Mouse (Mus musculus): ENCODE measurements around the gene Vgll4. TPM values are rescaled to one million over a fixed set of nuclear protein-coding genes. Genes with fewer than 3 reads are reported as not detected.
A peak's percentile ranks its signal among the peaks of the same experiment; 100 is the strongest.

The Vgll4 gene
- total and polyA plus RNA-seq, 3 experiments: 22.3 to 24.7 (median 23.5) TPM

GRCm38 (mm10) chr6:114840012-114840411 lies 129.8 kb downstream of the Vgll4 start:
- Histone ChIP-seq H3K36me3 (ENCODE audit: control insufficient read depth, insufficient read depth, low read length) (peaks cover 2% of the 10 kb centered on the region; the same call in 1 of the 2 replicates), H3K9ac (ENCODE audit: low read depth, low read length) (no peak overlapping the region), H3K4me3 (no peak overlapping the region), H3K4me1 (ENCODE audit: control insufficient read depth, insufficient read depth, low read length) (peaks cover 28% of the 10 kb centered on the region), H3K27ac (peak overlapping the region; percentile 66), H3K27me3 (ENCODE audit: control insufficient read depth, insufficient read depth, low read length) (no peaks in the 10 kb centered on the region), H3K79me2 (replicated peaks; ENCODE audit: control insufficient read depth, insufficient read depth, low read length) (no peaks in the 10 kb centered on the region)
- TF ChIP-seq POLR2A (IDR thresholded peaks at IDR 0.05; ENCODE audit: insufficient read depth, low read depth, low read length): no peak
- 0 out of 2 replicates have a peak, but pooled peaks have one; percentile 43 for TF ChIP-seq EP300 (IDR thresholded peaks at IDR 0.05; ENCODE audit: insufficient read depth, low read depth, low read length)
- peak; percentile 42 to 43 for DNase-seq
- intact Hi-C loops (cut with DNase I): no loop called here
- WGBS: 52% methylated on average over 7 of the region's 7 CpGs

DNA sequence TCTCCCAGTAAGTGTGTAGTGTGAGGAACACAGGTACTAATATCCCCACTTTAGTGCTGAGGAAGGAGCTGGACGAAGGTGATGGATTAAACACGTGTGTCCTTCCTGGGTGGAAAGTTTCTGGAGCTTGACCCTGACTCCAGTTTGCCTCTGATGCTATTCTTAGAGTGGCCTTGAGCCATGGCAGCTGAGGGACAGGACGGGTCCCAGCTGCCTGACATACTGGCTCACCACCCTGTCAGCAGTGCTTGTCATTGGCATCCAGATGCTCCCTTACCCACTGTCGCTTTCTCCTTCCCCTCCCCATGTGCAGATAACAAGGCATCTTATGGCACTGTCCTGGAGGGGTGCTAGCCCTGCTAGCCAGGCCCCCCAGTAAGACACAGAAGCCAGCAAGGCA lies 130.9 kb downstream of the Vgll4 start:
- H3K79me2 ChIP-seq (replicated peaks; ENCODE audit: control insufficient read depth, insufficient read depth, low read length): no peaks in the 10 kb centered on the region
- no peak overlapping the region for H3K9ac ChIP-seq (ENCODE audit: low read depth, low read length)
- H3K36me3 ChIP-seq (ENCODE audit: control insufficient read depth, insufficient read depth, low read length): peaks cover 2% of the 10 kb centered on the region; the same call in 1 of the 2 replicates
- WGBS: 29% methylated on average over 4 of the region's 4 CpGs
- H3K4me3 ChIP-seq: no peak overlapping the region
- no peaks in the 10 kb centered on the region for H3K27me3 ChIP-seq (ENCODE audit: control insufficient read depth, insufficient read depth, low read length)
- intact Hi-C loops (cut with DNase I): no loop called here
- TF ChIP-seq EP300 (IDR thresholded peaks at IDR 0.05; ENCODE audit: insufficient read depth, low read depth, low read length) (peak; percentile 86; the same call in 1 of the 2 replicates), POLR2A (IDR thresholded peaks at IDR 0.05; ENCODE audit: insufficient read depth, low read depth, low read length) (no peak), CTCF (IDR thresholded peaks at IDR 0.05) (no peak)
- H3K27ac ChIP-seq: peak overlapping the region; percentile 66
- DNase-seq: peak in 1 of 2 experiments; percentile 58
- peaks cover 28% of the 10 kb centered on the region for H3K4me1 ChIP-seq (ENCODE audit: control insufficient read depth, insufficient read depth, low read length)

DNA sequence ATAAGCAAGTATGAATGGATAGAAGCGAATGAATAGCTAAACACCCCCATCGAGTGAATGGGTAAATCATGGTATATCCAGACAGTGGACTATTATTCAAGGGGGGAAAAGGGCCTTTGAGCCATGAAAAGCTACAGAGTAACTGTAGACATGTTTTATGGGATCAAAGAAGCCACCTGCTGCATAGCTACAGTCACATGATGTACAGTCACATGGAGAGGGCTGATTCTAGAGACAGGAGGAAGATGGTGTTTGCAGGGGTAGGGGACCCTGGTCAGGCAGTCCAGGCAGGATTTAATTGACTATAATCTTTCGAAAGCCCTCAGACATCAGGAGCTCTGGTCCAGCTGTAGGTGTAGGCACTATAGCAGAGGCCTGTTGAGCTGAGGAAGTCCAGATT lies 133.4 kb downstream of the Vgll4 start:
- intact Hi-C loops (cut with DNase I): no loop called here
- no peak overlapping the region for H3K4me3 ChIP-seq
- H3K79me2 ChIP-seq (replicated peaks; ENCODE audit: control insufficient read depth, insufficient read depth, low read length): no peaks in the 10 kb centered on the region
- peaks cover 26% of the 10 kb centered on the region for H3K4me1 ChIP-seq (ENCODE audit: control insufficient read depth, insufficient read depth, low read length)
- no peak overlapping the region for H3K27ac ChIP-seq
- peaks cover 2% of the 10 kb centered on the region; the same call in 1 of the 2 replicates for H3K36me3 ChIP-seq (ENCODE audit: control insufficient read depth, insufficient read depth, low read length)
- no peak for DNase-seq
- no peaks in the 10 kb centered on the region for H3K27me3 ChIP-seq (ENCODE audit: control insufficient read depth, insufficient read depth, low read length)
- TF ChIP-seq CTCF (IDR thresholded peaks at IDR 0.05): no peak
- no peak for TF ChIP-seq EP300 (IDR thresholded peaks at IDR 0.05; ENCODE audit: insufficient read depth, low read depth, low read length)
- no peak for TF ChIP-seq POLR2A (IDR thresholded peaks at IDR 0.05; ENCODE audit: insufficient read depth, low read depth, low read length)
- 80% methylated on average over 3 of the region's 3 CpGs for WGBS
- H3K9ac ChIP-seq (ENCODE audit: low read depth, low read length): no peak overlapping the region

DNA sequence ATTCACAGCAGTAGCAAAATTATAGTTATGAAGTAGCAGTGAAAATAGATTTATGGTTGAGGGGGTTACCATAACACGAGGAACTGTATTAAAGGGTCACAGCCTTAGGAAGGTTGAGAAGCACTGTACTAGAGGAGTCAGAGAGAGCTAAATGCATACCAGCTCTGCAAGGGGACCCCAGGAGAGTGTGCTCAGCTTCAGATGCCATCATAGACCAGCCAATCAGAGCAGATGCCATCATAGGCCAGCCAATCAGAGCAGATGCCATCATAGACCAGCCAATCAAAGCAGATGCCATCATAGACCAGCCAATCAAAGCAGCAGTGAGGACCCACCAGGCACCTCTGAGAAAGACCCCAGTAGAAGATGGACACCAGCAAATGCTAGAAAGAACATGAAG lies 134.0 kb downstream of the Vgll4 start:
- peaks cover 2% of the 10 kb centered on the region; the same call in 1 of the 2 replicates for H3K36me3 ChIP-seq (ENCODE audit: control insufficient read depth, insufficient read depth, low read length)
- H3K4me1 ChIP-seq (ENCODE audit: control insufficient read depth, insufficient read depth, low read length): peaks cover 22% of the 10 kb centered on the region
- no peak overlapping the region for H3K27ac ChIP-seq
- no peak for DNase-seq
- whole genome bisulfite sequencing: 97% methylated on average over 1 of the region's 1 CpGs
- H3K4me3 ChIP-seq: no peak overlapping the region
- H3K79me2 ChIP-seq (replicated peaks; ENCODE audit: control insufficient read depth, insufficient read depth, low read length): no peaks in the 10 kb centered on the region
- no peak overlapping the region for H3K9ac ChIP-seq (ENCODE audit: low read depth, low read length)
- intact Hi-C loops (cut with DNase I): no loop called here
- TF ChIP-seq CTCF (IDR thresholded peaks at IDR 0.05) (no peak), EP300 (IDR thresholded peaks at IDR 0.05; ENCODE audit: insufficient read depth, low read depth, low read length) (no peak), POLR2A (IDR thresholded peaks at IDR 0.05; ENCODE audit: insufficient read depth, low read depth, low read length) (no peak)
- no peaks in the 10 kb centered on the region for H3K27me3 ChIP-seq (ENCODE audit: control insufficient read depth, insufficient read depth, low read length)

DNA sequence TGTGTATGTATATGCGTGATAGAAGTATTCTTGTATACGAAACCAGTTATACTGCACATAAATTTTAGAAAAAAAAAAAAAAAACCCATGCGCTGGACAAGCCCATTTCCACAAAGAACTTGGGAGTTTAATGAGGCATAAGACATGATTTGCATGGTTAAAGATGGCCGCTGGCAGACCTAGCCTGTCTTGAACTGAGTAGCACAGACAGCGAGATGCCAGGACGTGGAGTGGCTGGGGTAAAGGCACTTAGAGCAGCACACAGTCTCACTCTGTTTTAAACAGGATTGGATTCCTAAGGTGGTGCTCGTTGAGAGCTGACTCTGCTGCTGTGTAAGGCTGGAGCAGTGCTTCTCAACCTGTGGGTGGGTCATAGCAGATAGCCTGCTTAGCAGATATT lies 134.4 kb downstream of the Vgll4 start:
- WGBS: 96% methylated on average over 7 of the region's 7 CpGs
- no peaks in the 10 kb centered on the region for H3K27me3 ChIP-seq (ENCODE audit: control insufficient read depth, insufficient read depth, low read length)
- no peaks in the 10 kb centered on the region for H3K79me2 ChIP-seq (replicated peaks; ENCODE audit: control insufficient read depth, insufficient read depth, low read length)
- H3K9ac ChIP-seq (ENCODE audit: low read depth, low read length): no peak overlapping the region
- DNase-seq: no peak
- intact Hi-C loops (cut with DNase I): no loop called here
- TF ChIP-seq EP300 (IDR thresholded peaks at IDR 0.05; ENCODE audit: insufficient read depth, low read depth, low read length): no peak
- no peak for TF ChIP-seq CTCF (IDR thresholded peaks at IDR 0.05)
- no peak for TF ChIP-seq POLR2A (IDR thresholded peaks at IDR 0.05; ENCODE audit: insufficient read depth, low read depth, low read length)
- no peak overlapping the region for H3K27ac ChIP-seq
- H3K36me3 ChIP-seq (ENCODE audit: control insufficient read depth, insufficient read depth, low read length): peaks cover 2% of the 10 kb centered on the region; the same call in 1 of the 2 replicates
- peaks cover 18% of the 10 kb centered on the region for H3K4me1 ChIP-seq (ENCODE audit: control insufficient read depth, insufficient read depth, low read length)
- H3K4me3 ChIP-seq: no peak overlapping the region

DNA sequence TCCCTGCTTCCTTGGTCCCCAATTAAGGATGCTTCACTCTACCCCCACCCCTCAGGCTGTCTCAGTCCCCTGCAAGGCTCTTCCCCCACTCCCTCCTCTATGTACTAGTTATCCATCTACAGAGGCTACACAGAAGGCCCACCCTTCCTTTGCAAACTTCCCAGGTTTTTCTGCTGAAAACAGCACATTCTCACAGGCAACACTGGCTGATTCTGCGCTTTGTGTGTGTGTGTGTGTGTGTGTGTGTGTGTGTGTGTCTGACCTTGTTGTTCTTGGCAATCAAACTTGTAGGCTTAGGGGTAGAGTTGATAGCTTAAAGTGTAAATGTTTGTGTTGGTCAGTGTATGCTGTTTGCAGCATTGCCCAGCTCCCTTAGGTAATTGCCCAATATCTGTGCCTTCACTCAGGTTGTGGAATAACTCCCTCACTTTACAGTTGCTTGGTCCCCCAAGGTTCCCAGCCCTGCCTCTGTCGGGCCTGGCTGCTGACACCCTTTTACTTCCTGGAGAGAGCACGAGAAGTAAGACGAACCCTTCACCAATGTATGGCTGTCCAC lies 135.9 kb downstream of the Vgll4 start:
- Histone ChIP-seq H3K4me3 (no peak overlapping the region), H3K36me3 (ENCODE audit: control insufficient read depth, insufficient read depth, low read length) (no peaks in the 10 kb centered on the region), H3K27ac (no peak overlapping the region), H3K4me1 (ENCODE audit: control insufficient read depth, insufficient read depth, low read length) (peaks cover 6% of the 10 kb centered on the region), H3K27me3 (ENCODE audit: control insufficient read depth, insufficient read depth, low read length) (no peaks in the 10 kb centered on the region), H3K9ac (ENCODE audit: low read depth, low read length) (no peak overlapping the region), H3K79me2 (replicated peaks; ENCODE audit: control insufficient read depth, insufficient read depth, low read length) (no peaks in the 10 kb centered on the region)
- WGBS: 63% methylated on average over 4 of the region's 4 CpGs
- intact Hi-C loops (cut with DNase I): no loop called here
- no peak for DNase-seq
- TF ChIP-seq POLR2A (IDR thresholded peaks at IDR 0.05; ENCODE audit: insufficient read depth, low read depth, low read length) (no peak), EP300 (IDR thresholded peaks at IDR 0.05; ENCODE audit: insufficient read depth, low read depth, low read length) (no peak), CTCF (IDR thresholded peaks at IDR 0.05) (no peak)

All from heart, adult 2 months (tissue).